Mouse (Mus musculus) cortical plate, adult 2 months (tissue): ENCODE results near the gene Retn.

Experiments used
- CTCF ChIP-seq: fragments of 200-500 bp; IDR thresholded peaks from 2 replicates; pipeline ENCODE4 v1.5.1; 2011; ENCODE audit warnings: mild to moderate bottlenecking, control low read depth, low read length; ENCODE audit not compliant: insufficient read depth; ENCODE audit errors: extremely low read depth
- POLR2A ChIP-seq: fragments of 200-500 bp; IDR thresholded peaks from 2 replicates; pipeline ENCODE4 v1.6.1; 2011; ENCODE audit warnings: mild to moderate bottlenecking, low read length, control low read depth; ENCODE audit not compliant: insufficient read depth; ENCODE audit errors: extremely low read depth

DNA sequence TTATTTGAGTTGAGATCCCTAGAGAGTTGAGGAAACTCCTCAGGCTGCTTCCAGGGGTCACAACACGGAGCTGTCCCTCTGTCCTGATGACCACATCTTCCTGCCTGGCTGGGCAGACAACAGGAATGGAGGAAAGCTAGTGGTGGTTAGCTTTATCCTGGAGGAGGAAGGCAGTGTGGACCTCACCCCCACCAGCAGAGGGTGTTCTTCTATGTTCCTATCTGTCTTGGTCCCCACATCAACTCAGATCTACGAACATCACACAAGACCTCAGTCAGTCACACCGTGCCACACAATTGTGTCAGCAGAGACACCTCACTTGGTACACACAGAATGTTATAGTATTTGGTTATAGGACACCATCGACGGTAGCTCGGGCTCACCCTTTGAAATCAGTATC, 32.0 kb downstream of the Retn start:
- no peak for TF ChIP-seq POLR2A
- TF ChIP-seq CTCF: no peak
